Mouse (Mus musculus) heart, postnatal 0 days (tissue): ENCODE results near the gene Prx.

Experiments used
- CTCF ChIP-seq: IDR thresholded peaks from 2 replicates; pipeline ENCODE4 v1.5.1; 2016; ENCODE audit warnings: antibody characterized with exemption, control low read depth, low read depth
- EP300 ChIP-seq: IDR thresholded peaks from 2 replicates; pipeline ENCODE4 v1.6.1; 2016; ENCODE audit warnings: antibody characterized with exemption, low read depth

GRCm38 (mm10) chr7:27531707-27532106 is 32.6 kb downstream of the Prx start:
- TF ChIP-seq CTCF (no peak), EP300 (no peak)
